13 mouse cellular contexts compared by ENCODE assay signal in the genomic region with DNA sequence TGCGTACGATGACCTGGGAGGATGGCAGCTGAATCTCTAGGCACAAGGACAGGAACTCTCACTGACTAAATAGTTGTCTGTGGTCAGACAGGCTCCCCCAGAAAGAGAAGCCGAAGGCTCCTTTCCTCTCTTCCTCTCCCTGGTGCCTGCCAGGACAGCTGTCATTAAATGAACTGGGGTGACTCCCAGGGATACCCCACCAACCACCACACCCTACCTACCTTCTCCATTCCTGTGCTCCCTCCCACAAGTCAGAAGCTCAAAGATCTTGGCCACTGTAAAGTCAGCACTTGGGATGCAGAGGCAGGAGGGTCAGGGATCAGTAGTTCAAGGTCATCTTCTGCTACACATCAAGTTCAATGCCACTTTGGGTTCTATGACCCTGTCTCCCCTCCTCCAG. TPM values are rescaled to one million over a fixed set of nuclear protein-coding genes. Genes with fewer than 3 reads are reported as not detected.
DNase-seq lines count a peak whose midpoint lies in the region; ATAC-seq and TF ChIP-seq lines count a peak whose summit lies in the region.
"Had no signal": no experiment of that assay in that cellular context is flagged by ENCODE, and none has a peak within 500 bp of the region (broad histone marks: within the 10 kb centered on the region; RNA-seq: fewer than 3 reads in every experiment).

No protein-coding gene starts in this region.

- H3K79me2 ChIP-seq in myocyte (ENCODE audit: control insufficient read depth, insufficient read depth), result peaks cover 20% of the 10 kb centered on the region

- no peak overlapping the region for H3K9ac ChIP-seq in heart, postnatal 0 days (replicated peaks; ENCODE audit: low read depth, low read length)
- H3K9ac ChIP-seq in lung, embryonic 14.5 days, result no peak overlapping the region
- H3K9ac ChIP-seq: liver, embryonic 14.5 days had no signal

- peak overlapping the region; percentile 98; the same call in 1 of the 2 replicates for H3K4me2 ChIP-seq in heart, postnatal 0 days (ENCODE audit: low read depth, low read length)
- H3K4me2 ChIP-seq in lung, embryonic 14.5 days, result peak overlapping the region; percentile 85; the same call in 1 of the 2 replicates
- peak overlapping the region; percentile 57 for H3K4me2 ChIP-seq in myocyte (ENCODE audit: low read depth)

- no peak overlapping the region for H3K27ac ChIP-seq in heart, postnatal 0 days (ENCODE audit: low read depth)
- no peak overlapping the region for H3K27ac ChIP-seq in heart, embryonic 10.5 days
- H3K27ac ChIP-seq in lung, embryonic 14.5 days (ENCODE audit: low read depth), result no peak overlapping the region
- H3K27ac ChIP-seq in limb, embryonic 10.5 days, result no peak overlapping the region
- H3K27ac ChIP-seq: liver, embryonic 14.5 days; midbrain, embryonic 13.5 days had no signal

- H3K27me3 ChIP-seq in heart, postnatal 0 days (ENCODE audit: control insufficient read depth, insufficient read depth, low read length), result 0 out of 2 replicates have a peak, but pooled peaks cover 4% of the 10 kb centered on the region
- H3K27me3 ChIP-seq in heart, embryonic 10.5 days (ENCODE audit: insufficient read depth, poor library complexity, severe bottlenecking), result peaks cover 75% of the 10 kb centered on the region
- peaks cover 34% of the 10 kb centered on the region for H3K27me3 ChIP-seq in lung, embryonic 14.5 days (ENCODE audit: insufficient read depth, low read length)
- H3K27me3 ChIP-seq in limb, embryonic 10.5 days (ENCODE audit: low read depth, poor library complexity, severe bottlenecking), result peaks cover 89% of the 10 kb centered on the region
- H3K27me3 ChIP-seq in myocyte (ENCODE audit: control insufficient read depth, insufficient read depth, insufficient read length), result no peaks in the 10 kb centered on the region

- no peak for TF ChIP-seq CTCF in heart, postnatal 0 days (IDR thresholded peaks at IDR 0.05; ENCODE audit: low read depth)
- TF ChIP-seq CTCF in lung, embryonic 14.5 days (IDR thresholded peaks at IDR 0.05; ENCODE audit: low read depth), result no peak

- no peaks in the 10 kb centered on the region for H3K36me3 ChIP-seq in heart, postnatal 0 days (replicated peaks; ENCODE audit: control insufficient read depth, insufficient read depth, low read length)
- no peaks in the 10 kb centered on the region for H3K36me3 ChIP-seq in heart, embryonic 10.5 days
- no peaks in the 10 kb centered on the region for H3K36me3 ChIP-seq in lung, embryonic 14.5 days (ENCODE audit: insufficient read depth)
- no peaks in the 10 kb centered on the region for H3K36me3 ChIP-seq in limb, embryonic 10.5 days
- H3K36me3 ChIP-seq in myocyte (ENCODE audit: control insufficient read depth, insufficient read depth), result no peaks in the 10 kb centered on the region
- H3K36me3 ChIP-seq: midbrain, embryonic 13.5 days had no signal

- DNase-seq in heart, postnatal 0 days (ENCODE audit: low spot score), result no peak
- DNase-seq in heart, embryonic 10.5 days (ENCODE audit: low spot score), result no peak
- DNase-seq in lung, embryonic 14.5 days, result no peak
- DNase-seq in lung, postnatal 4 days, result no peak
- no peak for DNase-seq in limb, embryonic 10.5 days (ENCODE audit: low spot score)
- DNase-seq in spleen, postnatal 10 days (ENCODE audit: low spot score in 2 of 2), result no peak
- DNase-seq: cerebellum, adult 2 months had no signal

- no peak for TF ChIP-seq POLR2A in myocyte (IDR thresholded peaks at IDR 0.05; ENCODE audit: insufficient read length, low read depth)

- 61% methylated on average over 3 of the region's 3 CpGs for WGBS in heart, postnatal 0 days
- WGBS in heart, embryonic 10.5 days, result 68% methylated on average over 3 of the region's 3 CpGs
- 64% methylated on average over 3 of the region's 3 CpGs for WGBS in lung, embryonic 14.5 days
- 71% methylated on average over 3 of the region's 3 CpGs for WGBS in limb, embryonic 10.5 days

- no peaks in the 10 kb centered on the region for H3K9me3 ChIP-seq in heart, postnatal 0 days (replicated peaks; ENCODE audit: control insufficient read depth, low read length)
- no peaks in the 10 kb centered on the region for H3K9me3 ChIP-seq in heart, embryonic 10.5 days
- no peaks in the 10 kb centered on the region for H3K9me3 ChIP-seq in lung, embryonic 14.5 days (ENCODE audit: low read depth, low read length)
- no peaks in the 10 kb centered on the region for H3K9me3 ChIP-seq in limb, embryonic 10.5 days (replicated peaks)
- H3K9me3 ChIP-seq: midbrain, embryonic 13.5 days had no signal

- H3K4me3 ChIP-seq in heart, postnatal 0 days (ENCODE audit: low read depth, low read length), result no peak overlapping the region
- H3K4me3 ChIP-seq in heart, embryonic 10.5 days, result no peak overlapping the region
- H3K4me3 ChIP-seq in lung, embryonic 14.5 days (ENCODE audit: low read depth, low read length), result no peak overlapping the region
- H3K4me3 ChIP-seq in limb, embryonic 10.5 days, result peak overlapping the region; percentile 59; the same call in 1 of the 2 replicates
- peak overlapping the region; percentile 27 for H3K4me3 ChIP-seq in myocyte

- TF ChIP-seq EP300 in heart, postnatal 0 days (IDR thresholded peaks at IDR 0.05; ENCODE audit: low read depth), result no peak

- ATAC-seq in heart, postnatal 0 days (ENCODE audit: insufficient read depth, low read depth), result no peak
- ATAC-seq in lung, embryonic 14.5 days (ENCODE audit: insufficient read depth), result no peak
- ATAC-seq: CD4-positive, CD25-positive, alpha-beta regulatory T cell, adult 4 months had no signal

- no peak overlapping the region for H3ac ChIP-seq in myocyte (ENCODE audit: control insufficient read depth, insufficient read length)

- H3K4me1 ChIP-seq in heart, postnatal 0 days (ENCODE audit: control insufficient read depth, insufficient read depth), result peaks cover 26% of the 10 kb centered on the region
- peaks cover 51% of the 10 kb centered on the region for H3K4me1 ChIP-seq in heart, embryonic 10.5 days
- H3K4me1 ChIP-seq in lung, embryonic 14.5 days (ENCODE audit: insufficient read depth), result peaks cover 23% of the 10 kb centered on the region
- H3K4me1 ChIP-seq in limb, embryonic 10.5 days, result peaks cover 49% of the 10 kb centered on the region

TF ChIP-seq in myocyte, 11 proteins besides CTCF, POLR2A, EP300 and RAD21:
- no peak for TF ChIP-seq CEBPB (IDR thresholded peaks at IDR 0.05; ENCODE audit: insufficient read depth, poor library complexity, severe bottlenecking)
- TF ChIP-seq TCF3 (IDR thresholded peaks at IDR 0.05; ENCODE audit: insufficient read length, low read depth), result no peak
- TF ChIP-seq E2F4 (IDR thresholded peaks at IDR 0.05; ENCODE audit: insufficient read depth), result no peak
- TF ChIP-seq REST (IDR thresholded peaks at IDR 0.05; ENCODE audit: insufficient read depth, insufficient read length), result no peak
- TF ChIP-seq MYOD1 (IDR thresholded peaks at IDR 0.05; ENCODE audit: control insufficient read depth in 1 of 3, insufficient read length in 2 of 3, low read depth in 2 of 3), result peak in 1 of 3 experiments; percentile 1
- no peak for TF ChIP-seq MYOG (IDR thresholded peaks at IDR 0.05; ENCODE audit: control insufficient read depth in 1 of 3, insufficient read depth in 1 of 3, insufficient read length in 2 of 3, low read depth in 2 of 3)
TF ChIP-seq in myocyte: peak in this region for 1.

RNA-seq across cellular contexts. Expression of a gene that starts 0.5 kb away (rescaled TPM):
- 9.0 and 12.3 TPM in 2 replicates for total RNA-seq in heart, postnatal 0 days (2014; rRNA removed; ENCODE audit: low replicate concordance)
- 8.9 and 9.0 TPM in 2 replicates for polyA plus RNA-seq in heart, postnatal 0 days (2015; fragmentation: Nextera tagmentation; extraction: Ambion mirVana)
- polyA plus RNA-seq in heart, embryonic 10.5 days (2016; fragmentation: Nextera tagmentation; extraction: Ambion mirVana), result 3.2 and 3.9 TPM in 2 replicates
- polyA plus RNA-seq in lung, embryonic 14.5 days (2014; fragmentation: Nextera tagmentation; extraction: Ambion mirVana), result 34.9 and 36.9 TPM in 2 replicates
- polyA plus RNA-seq in limb, embryonic 10.5 days (2016; fragmentation: Nextera tagmentation; extraction: Ambion mirVana), result 1.8 and 2.2 TPM in 2 replicates
- polyA plus RNA-seq in myocyte (2012; fragmentation: generic; extraction: Trizol), result 30.2 TPM
- polyA plus RNA-seq: CD4-positive, CD25-positive, alpha-beta regulatory T cell, adult 4 months had no signal

RNA-seq across cellular contexts. Expression of a gene that starts 29.3 kb away (rescaled TPM):
- 350 and 355 TPM in 2 replicates for total RNA-seq in heart, postnatal 0 days (2014; rRNA removed; ENCODE audit: low replicate concordance)
- polyA plus RNA-seq in heart, postnatal 0 days (2015; fragmentation: Nextera tagmentation; extraction: Ambion mirVana), result 54.6 and 55.3 TPM in 2 replicates
- 70.4 and 73.3 TPM in 2 replicates for polyA plus RNA-seq in heart, embryonic 10.5 days (2016; fragmentation: Nextera tagmentation; extraction: Ambion mirVana)
- polyA plus RNA-seq in lung, embryonic 14.5 days (2014; fragmentation: Nextera tagmentation; extraction: Ambion mirVana), result 46.1 and 50.0 TPM in 2 replicates
- 54.1 and 64.4 TPM in 2 replicates for polyA plus RNA-seq in limb, embryonic 10.5 days (2016; fragmentation: Nextera tagmentation; extraction: Ambion mirVana)
- 154 TPM for polyA plus RNA-seq in myocyte (2012; fragmentation: generic; extraction: Trizol)

RNA-seq across cellular contexts. Expression of a gene that starts 31.5 kb away (rescaled TPM):
- total RNA-seq in heart, postnatal 0 days (2014; rRNA removed; ENCODE audit: low replicate concordance), result 3.4 and 14.6 TPM in 2 replicates
- 1.7 and 2.4 TPM in 2 replicates for polyA plus RNA-seq in heart, postnatal 0 days (2015; fragmentation: Nextera tagmentation; extraction: Ambion mirVana)
- polyA plus RNA-seq in heart, embryonic 10.5 days (2016; fragmentation: Nextera tagmentation; extraction: Ambion mirVana), result 0.31 and 0.46 TPM in 2 replicates
- 0.20 TPM in 1 of 2 replicates, not detected in the other for polyA plus RNA-seq in lung, embryonic 14.5 days (2014; fragmentation: Nextera tagmentation; extraction: Ambion mirVana)
- not detected in 2 replicates for polyA plus RNA-seq in limb, embryonic 10.5 days (2016; fragmentation: Nextera tagmentation; extraction: Ambion mirVana)
- polyA plus RNA-seq in myocyte (2012; fragmentation: generic; extraction: Trizol), result not detected
- polyA plus RNA-seq: CD4-positive, CD25-positive, alpha-beta regulatory T cell, adult 4 months; forebrain, embryonic 14.5 days; liver, embryonic 14.5 days; midbrain, embryonic 13.5 days; thymus, postnatal 0 days had no signal

RNA-seq across cellular contexts. Expression of a gene that starts 49.8 kb away (rescaled TPM):
- 0.57 and 1.5 TPM in 2 replicates for total RNA-seq in heart, postnatal 0 days (2014; rRNA removed; ENCODE audit: low replicate concordance)
- polyA plus RNA-seq in heart, postnatal 0 days (2015; fragmentation: Nextera tagmentation; extraction: Ambion mirVana), result 0.40 and 0.41 TPM in 2 replicates
- polyA plus RNA-seq in heart, embryonic 10.5 days (2016; fragmentation: Nextera tagmentation; extraction: Ambion mirVana), result 0.41 and 1.3 TPM in 2 replicates
- 0.23 and 0.37 TPM in 2 replicates for polyA plus RNA-seq in lung, embryonic 14.5 days (2014; fragmentation: Nextera tagmentation; extraction: Ambion mirVana)
- polyA plus RNA-seq in limb, embryonic 10.5 days (2016; fragmentation: Nextera tagmentation; extraction: Ambion mirVana), result 0.28 and 0.48 TPM in 2 replicates
- not detected for polyA plus RNA-seq in myocyte (2012; fragmentation: generic; extraction: Trizol)
- polyA plus RNA-seq: CD4-positive, CD25-positive, alpha-beta regulatory T cell, adult 4 months; liver, embryonic 14.5 days had no signal

Comparison
In these comparisons a context has a peak if more than half of its experiments do, and no peak if none do; other contexts are left out.
1. H3K4me3 ChIP-seq: peak in limb, embryonic 10.5 days (single experiment) and myocyte (single experiment); none in heart, postnatal 0 days (single experiment), heart, embryonic 10.5 days (single experiment) and lung, embryonic 14.5 days (single experiment).
2. Peak in every context shown above with its lines, with median percentiles within 50 percentile points of each other: H3K4me2 ChIP-seq.